Mouse (Mus musculus): Measurements from ENCODE around the gene Gm5796. TPM values are rescaled to one million over a fixed set of nuclear protein-coding genes. Genes with fewer than 3 reads are reported as not detected.

The Gm5796 gene
- total RNA-seq (2023) = not detected

DNA sequence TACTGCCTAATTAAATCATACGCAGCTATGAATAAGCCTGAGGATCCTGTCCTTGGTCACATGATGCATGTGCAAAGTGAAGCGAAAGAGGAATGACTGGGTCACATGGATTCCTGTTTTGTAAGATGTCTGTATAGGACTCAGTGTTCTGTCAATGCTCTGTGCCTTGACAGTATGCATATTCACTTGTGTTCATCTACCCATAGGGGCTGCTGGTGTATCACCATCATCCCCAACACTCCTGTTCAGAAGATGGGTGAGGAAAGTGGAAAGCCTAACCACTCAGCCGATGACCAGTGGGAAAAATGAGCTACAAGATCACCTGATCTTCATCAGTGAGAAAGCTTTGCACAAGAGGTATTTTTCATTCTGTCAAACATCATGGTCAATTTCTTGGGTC is at the start of gene Gm5796:
Gene Gm5796 (plus strand): TSS at position 301 of the 400 bp plus-strand sequence.

DNA sequence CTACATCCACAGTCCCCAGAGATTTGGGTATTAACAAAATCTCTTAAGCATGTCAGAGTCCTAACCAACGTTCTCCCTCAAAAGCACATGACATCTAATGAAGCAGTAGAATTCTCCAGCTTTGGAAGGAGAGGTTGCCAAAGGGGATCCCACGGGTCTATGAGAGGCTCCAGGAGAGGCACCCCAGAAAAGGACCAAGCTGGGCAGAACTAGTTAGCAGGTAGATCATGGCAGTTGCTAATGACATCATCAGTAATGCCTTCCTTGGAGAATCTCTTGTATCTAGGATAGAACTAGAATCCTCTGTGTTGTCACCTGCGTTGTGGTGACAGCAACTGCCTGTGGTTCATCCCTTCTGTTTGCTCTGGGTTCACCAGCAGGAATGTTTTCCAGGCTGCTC is 25.6 kb upstream of the Gm5796 start, which contains the start of gene Gm3099:
Gene Gm3099 (plus strand): TSS at position 301 of the 400 bp plus-strand sequence.

DNA sequence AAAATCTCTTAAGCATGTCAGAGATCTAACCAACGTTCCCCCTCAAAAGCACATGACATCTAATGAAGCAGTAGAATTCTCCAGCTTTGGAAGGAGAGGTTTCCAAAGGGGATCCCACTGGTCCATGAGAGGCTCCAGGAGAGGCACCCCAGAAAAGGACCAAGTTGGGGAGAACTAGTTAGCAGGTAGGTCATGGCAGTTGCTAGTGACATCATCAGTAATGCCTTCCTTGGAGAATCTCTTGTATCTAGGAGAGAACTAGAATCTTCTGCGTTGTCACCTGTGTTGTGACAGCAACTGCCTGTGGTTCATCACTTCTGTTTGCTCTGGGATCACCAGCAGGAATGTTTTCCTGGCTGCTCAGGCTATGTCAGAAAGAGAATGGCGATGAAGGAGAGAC is 60.1 kb downstream of the Gm5796 start, which contains the start of gene Gm3115:
Gene Gm3115 (plus strand): TSS at position 301 of the 400 bp plus-strand sequence.

Other genes starting within 250 kb of the Gm5796 start
- not detected for gene Gm3002, start 213.9 kb upstream of the Gm5796 start, total RNA-seq (2023)
- gene Gm3033, start 177.7 kb upstream of the Gm5796 start, total RNA-seq (2023) = not detected
- gene Gm2916, start 139.8 kb upstream of the Gm5796 start, total RNA-seq (2023) = not detected
- not detected for gene Gm3029, start 92.2 kb upstream of the Gm5796 start, total RNA-seq (2023)
- not detected for gene Gm3095, start 60.4 kb upstream of the Gm5796 start, total RNA-seq (2023)
- not detected for gene Gm3099, start 25.5 kb upstream of the Gm5796 start, total RNA-seq (2023)
- gene Gm3115, start 60.2 kb downstream of the Gm5796 start, total RNA-seq (2023) = not detected
- gene Gm8108, start 86.6 kb downstream of the Gm5796 start, total RNA-seq (2023) = not detected
- not detected for gene Gm3127, start 141.1 kb downstream of the Gm5796 start, total RNA-seq (2023)
- not detected for gene Gm2974, start 158.6 kb downstream of the Gm5796 start, total RNA-seq (2023)
- gene Gm3138, start 225.7 kb downstream of the Gm5796 start, total RNA-seq (2023) = not detected